Mouse (Mus musculus) CD8-positive naive resting alpha-beta T cell, adult 2 months (primary cell): ENCODE results near the gene Fggy.

Experiments used
- DNase-seq, 2 experiments: peaks; one replicate each; pipeline ENCODE4 v3.0.0; 2022; ENCODE audit warnings: low read depth in 2 of 2, low spot score in 2 of 2

The Fggy gene

DNA sequence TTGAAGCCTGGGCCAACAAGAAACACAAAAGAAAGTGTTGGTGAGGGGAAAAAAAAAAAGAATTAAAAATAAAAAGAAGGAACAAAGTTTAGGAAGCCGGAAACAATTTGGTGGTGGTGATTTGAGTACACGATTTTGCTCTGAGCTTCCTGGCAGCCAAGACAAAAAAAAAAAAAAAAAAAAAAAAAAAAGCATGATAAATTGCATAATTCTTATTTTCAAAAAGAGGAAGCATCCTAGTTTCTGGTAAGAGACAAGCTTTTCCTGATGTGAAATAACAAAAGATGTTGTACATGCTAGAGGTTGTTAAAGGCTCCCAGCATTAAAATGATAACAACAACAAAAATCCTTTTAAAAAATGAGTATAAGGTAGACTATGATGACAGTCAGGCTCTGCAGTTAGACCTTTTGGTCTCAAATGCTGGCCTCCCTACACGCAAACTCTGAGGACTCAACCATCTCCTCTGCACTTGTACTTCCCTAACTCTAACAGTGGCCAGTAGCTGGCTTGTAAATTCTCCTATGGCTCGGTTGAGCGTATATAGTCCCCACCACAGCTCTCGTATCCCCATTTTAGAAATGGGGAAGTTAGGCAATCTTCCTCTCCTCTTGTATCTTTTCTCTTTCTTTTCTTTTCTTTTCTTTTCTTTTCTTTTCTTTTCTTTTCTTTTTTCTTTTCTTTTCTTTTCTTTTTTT lies 292.9 kb downstream of the Fggy start:
- DNase-seq: no peak

DNA sequence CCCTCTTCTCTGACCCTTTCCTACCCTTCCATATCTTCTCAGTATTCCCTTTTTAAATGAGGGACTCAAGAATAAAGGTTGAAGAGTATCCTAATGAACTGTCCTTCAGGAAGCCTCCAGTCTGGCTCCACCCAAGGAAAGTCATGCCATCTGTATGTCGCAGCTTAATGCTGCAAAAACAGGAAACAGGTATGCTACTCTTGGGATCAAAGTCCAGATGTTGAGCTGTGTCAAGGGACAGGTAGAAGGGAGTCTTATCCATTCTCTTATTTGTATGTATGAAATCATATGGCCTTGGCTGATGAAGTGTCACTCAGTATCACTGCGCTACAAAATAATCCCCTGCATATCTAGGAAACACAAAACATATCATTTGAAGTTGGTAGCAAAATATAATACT lies 294.9 kb downstream of the Fggy start:
- no peak for DNase-seq

DNA sequence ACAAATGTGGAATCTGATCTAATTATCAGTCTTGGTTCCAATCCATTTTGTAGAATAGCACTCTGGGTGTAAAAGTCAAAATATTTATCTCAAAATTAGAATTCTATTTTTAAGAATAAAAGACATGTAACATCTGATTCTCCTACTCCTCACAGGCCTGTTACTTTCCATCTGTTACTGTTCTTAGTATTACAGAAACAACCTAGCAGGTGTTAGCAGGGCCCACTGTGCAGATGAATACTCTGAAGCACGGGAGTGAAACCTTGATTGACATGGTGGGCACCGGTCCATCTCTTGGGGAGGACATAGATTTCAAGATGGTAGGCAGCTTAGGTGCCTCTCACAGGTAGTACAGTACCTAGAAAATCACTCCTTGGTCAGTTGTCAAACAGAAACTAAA lies 298.7 kb downstream of the Fggy start:
- no peak for DNase-seq

DNA sequence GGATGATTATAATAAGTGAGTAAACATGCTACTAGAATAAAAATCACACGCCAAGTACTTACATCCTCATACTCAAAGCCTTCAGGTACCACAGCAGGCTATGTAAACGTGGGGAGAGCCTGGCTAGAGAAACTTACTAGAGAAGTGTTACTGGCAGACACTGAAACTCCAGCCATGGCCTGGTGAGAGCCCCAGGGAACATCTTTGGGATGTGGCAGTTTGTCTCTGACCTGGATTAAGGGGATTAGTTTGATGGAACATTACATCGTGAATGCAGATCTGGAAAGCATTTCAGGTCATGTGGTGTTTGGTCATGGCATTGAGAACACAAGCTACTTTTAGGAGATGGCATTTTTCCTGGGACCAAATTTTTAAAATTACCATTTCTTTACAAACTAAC lies 303.3 kb downstream of the Fggy start:
- no peak for DNase-seq

DNA sequence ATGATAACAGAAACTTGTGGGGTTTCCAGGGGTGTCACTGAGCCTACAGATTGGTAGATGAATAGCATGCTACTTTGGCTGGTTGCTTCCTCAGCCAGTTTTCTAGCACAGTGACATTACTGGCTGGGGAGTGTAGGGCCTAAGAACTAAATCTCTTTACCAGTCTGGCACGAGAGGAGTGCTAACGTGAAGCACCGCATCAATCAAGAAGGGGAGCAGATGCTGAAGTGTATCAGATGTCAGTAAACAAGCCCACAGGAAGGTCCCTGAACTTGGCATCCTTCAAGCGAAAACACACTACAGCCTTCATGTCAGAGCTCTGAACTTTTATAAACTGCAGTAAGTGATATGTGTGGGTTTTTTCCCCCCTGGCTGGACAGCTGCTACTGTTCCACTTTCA lies 303.8 kb downstream of the Fggy start:
- DNase-seq: no peak

DNA sequence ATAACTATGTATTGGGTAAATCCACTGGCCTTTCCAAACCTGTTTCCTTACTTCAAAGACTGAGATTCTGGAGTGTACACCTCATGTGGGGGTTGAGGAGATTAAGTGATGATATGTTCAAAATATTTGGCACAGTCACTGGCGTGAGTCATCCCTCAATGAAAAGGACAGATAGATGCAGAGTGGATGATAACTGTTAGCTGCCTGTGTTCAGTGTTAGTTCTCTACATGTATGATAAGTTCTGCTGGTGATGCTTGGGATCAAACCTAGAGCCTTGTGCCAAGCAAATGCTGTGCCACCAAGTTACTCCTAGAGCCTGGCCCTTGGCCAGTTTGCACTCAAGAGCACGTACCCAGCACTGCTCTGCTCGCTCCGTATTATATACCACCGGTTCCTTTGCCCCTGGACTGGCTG lies 304.4 kb downstream of the Fggy start:
- no peak for DNase-seq

DNA sequence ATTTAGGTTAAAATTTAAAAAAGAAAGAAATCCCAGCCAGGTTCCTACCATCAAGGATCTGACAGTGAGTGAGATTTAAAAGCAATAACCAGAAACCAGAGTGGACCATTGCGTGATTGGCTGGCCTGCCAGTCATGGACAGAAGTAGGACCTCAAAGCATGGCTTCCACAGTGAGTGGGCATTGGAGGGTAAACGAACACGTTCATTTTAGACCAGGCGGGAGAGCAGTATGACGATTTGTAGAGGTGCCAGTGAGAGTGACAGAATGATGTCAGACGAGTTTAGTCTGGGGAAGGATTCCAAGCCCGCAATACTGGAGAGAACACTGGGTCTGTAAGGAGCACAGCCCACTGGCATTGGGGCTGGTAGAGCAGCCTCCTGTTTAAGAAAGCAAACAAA lies 305.0 kb downstream of the Fggy start:
- no peak for DNase-seq

DNA sequence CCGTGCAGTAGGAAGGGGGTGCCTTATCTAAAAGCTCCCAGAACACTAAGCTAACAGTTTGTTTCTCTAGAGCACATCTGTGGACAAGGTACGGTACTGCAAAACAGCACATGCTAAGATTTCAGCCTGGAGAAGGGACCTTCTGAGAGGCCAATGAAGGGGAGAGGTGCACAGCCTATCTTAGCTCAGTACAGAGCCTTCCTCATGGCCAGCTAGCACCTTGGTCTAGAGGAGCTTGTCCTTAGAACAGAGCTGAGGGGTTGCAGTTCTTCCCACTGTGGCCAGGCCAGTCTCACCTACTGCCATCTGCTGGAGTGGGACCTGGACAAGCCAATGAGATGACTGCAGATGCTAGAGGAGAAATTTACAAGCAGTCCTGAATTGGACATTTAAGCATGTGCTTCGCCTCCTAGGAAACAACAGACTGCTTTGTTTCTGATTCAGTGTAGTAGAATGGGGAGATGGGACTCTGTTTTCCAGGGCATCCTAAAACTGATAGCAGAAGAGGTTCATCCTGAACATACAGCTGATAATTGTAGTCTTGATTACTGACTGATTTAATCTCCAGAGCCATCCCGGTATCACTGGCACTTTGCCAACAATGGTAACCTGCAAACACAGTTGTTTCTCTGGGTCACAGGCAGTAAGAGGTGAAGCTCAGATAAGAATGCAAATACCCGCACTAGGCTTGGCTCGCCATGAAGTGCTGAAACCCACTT lies 305.6 kb downstream of the Fggy start:
- no peak for DNase-seq

DNA sequence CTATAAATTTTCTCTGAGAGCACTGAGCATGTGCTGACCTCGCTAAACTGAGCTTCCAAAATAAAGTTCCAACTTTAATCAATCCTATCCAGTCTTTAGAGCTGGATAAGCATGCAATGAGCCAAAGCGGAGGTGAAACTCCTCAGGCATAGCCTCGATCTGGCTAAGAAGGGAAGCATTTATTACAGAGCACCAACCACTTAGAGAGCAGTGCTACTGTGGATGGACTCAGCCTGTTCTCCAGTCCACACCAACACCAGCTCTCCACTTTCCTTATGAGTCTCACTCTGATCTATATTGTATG lies 306.1 kb downstream of the Fggy start:
- DNase-seq: no peak

DNA sequence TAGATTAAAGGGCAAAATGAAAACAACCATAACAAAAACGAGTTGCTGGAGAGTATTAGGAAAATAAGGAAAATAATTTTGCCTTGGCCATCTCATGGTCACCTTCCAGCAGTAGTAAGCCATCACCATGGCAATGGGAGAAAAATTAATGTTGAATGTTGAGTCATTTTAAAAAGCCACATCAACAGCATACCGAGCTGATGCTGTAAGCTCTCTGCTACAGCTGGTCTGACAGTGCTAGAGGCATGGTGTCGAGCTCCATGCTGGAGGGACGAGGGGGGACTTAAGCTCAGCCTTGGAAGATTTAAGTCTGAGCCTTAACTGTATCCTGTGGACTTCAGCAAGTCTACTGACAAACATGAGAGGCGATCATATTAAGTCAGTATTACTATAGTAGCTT lies 307.9 kb downstream of the Fggy start:
- no peak for DNase-seq

DNA sequence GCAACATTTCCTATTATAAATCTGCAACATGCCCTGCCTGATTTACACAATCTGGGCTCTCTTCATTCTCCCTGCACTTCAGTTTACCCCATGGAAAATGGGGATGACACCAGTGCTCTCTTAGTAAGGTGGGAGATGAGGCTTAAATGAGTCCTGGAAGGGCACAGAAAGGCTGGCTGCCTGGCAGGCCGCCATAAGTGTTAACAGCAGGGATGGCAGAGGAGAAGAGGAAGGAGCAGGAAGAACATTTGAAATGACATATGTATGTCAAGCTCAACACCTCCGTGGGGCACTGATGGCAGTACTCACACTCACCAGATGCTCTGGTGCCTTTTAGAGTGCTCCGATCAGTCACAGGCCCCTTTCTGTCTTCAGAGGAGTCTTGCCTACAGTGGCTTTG lies 308.6 kb downstream of the Fggy start:
- no peak for DNase-seq

DNA sequence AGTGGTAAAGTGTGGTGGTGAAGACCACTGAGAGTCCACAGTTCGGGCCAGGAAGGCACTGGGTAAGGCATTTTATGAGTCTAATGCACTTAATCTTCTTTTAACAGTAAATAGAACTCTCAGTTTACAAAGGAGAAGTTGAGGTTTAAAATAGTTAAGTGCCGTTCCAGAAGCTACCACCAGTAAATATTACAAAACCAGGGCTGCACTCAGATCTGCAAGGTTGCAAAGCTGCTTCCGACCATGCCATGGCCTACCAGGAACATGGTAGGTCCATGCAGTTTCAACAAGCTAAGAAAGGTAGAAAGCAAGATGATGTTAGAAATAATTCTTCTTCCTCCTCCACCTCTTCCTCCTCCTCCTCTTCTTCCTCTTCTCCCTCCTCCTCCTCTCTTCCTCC lies 309.8 kb downstream of the Fggy start:
- DNase-seq: no peak

DNA sequence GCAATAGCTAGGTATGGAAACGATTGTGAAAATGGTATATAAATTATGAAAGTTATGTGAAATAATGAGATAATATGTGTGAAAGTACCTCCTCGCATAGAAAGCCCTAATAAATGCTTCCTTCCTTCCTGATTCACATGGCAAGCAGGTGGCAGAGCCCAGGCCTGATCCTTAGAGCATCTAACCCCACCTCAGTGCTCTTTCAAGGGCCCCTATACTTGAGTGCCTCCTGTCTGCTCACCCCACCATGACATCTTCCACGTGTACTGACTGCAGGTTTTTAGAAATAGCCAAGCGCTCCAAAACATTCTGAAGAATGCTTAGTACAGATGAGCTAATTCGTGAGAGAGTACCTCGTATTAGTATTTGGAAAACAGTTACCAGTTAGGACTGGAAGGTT lies 311.0 kb downstream of the Fggy start:
- no peak for DNase-seq

DNA sequence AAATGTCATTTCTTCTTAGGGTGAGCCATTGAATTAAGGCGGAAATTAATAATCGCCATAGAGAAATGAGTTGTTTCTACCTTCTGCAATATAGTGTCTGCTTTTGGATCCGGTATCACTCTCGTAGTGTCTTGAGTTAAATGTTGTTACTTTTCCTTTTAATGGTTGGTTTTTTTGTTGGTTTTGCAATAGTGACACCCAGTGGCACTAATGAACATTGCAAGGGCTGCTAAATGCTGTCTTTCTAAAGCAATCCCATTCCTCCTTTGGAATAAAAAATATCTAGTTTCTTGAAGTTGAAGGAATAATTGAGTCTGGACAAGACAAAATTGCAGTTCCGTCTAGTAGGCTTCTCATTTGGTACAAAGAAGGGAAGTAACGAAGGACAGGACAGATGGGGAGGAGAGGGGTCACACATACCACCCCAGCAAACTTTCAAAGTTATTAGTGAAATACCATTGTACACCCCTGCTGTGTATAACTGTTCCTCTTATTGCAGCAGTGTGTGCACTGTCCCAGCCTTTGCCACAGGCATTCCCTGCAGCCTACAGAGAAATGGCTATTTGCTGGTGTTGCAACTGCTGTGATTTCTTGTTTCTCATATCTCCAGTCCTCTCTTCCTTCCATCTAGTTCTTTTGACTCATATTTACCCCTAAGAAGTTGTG lies 314.0 kb downstream of the Fggy start:
- peak; percentile 7 to 14 for DNase-seq

DNA sequence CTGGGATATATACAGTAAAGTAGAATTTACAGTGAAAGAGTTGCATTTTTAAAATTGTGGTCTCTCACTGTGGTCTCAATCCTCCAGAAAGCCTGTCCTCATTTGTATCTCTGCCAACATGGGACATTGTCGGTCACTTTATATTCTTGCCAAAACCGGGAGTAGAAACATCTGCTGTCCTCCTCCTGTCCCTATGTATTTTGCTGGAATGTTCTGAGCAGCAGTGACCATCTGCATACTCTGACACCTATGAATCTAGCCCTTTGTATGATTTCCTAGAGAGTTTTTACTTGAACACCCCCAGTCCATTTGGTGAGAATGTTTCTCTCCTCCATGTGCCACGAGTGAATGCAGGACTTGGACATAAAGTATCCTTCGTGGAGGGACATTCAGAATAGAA lies 318.6 kb downstream of the Fggy start:
- no peak for DNase-seq

DNA sequence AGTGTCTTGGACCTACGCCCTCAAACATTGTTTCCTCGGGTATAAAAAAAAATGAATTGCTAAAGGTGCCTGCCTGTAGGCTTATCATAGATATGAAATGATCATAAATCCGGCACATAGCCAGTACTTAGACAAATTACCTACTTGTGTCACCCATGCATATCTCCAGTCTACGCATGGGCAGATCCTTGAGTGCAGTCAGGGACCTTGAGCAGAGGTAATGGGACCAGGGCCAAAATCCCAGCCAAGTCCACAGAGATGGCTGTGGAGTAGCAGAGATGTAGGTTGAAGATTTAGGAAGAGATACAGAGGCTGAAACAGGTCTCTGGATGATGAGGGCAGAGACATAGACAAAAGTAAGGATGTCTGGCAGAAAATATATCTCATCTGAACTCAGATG lies 320.1 kb downstream of the Fggy start:
- no peak for DNase-seq

DNA sequence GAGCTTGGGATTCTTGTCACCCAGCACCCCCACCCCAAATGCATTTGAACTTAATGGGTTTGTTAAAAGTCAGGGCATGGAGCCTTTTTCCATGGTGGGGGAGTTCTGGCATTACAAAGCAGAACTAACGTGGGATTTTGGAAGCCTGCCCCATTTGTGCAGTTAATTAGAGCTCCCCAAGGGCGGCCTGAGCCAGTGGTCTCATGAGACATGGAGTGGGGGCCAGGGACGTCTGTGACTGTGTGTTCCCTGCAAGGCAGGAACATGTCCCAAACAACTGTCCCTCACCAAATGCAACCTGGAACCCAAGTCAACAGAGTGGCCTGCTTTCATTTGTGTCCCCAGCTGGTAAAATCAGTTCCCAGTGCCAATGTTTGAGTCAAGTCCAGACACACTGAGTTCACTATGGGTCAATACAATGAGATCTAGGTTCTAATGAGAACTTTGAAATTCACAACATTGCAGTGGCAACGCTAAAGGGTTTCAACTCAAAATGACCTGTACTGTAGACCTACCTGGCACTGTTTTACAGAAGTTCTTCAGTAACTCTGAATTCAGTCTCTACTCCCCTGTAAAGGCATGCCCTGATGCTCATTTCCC lies 324.5 kb downstream of the Fggy start:
- DNase-seq: no peak

DNA sequence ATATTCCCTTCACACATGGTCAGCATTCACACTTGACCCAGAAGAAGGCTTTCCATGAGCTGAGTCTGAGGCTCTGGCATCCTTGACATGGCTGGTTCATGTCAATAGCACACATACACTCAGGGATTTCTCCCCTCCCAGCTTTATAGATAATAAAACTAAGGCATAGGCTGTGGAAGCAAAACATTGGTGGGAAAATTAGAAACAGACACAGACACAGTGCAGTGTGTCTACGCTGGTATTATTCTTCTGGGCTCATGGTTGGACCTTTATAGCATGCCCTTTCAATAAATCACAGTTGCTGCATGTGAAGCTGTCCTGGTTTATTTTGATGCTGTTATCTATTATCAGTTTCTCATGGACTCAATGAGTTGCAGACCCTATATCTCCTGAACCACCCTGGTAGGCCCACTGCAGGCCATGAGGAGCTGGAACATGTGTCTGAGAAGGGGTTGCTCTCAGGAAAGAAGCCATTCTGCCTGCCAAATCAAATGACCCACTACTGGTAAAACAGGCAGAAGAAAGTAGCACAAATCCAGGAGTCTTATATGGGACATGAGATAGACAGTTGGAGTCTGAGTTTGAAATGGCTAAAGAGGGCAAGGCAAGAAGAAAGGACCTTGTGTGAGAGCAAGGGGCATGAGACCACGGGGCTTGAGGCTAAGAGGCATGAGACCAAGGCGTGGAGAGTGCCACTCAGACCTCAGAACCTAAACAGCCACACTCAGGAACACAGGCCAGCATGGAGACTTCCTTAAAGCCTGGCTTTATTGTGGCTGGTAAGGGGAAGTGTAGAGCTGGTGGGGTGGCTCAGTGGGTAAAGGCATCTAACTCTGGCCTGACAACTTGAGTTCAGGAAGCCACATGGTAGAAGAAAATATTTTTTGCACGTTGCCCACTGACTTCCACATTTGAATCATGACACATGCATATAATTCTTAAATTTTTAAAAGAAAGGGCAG lies 327.2 kb downstream of the Fggy start:
- no peak for DNase-seq

DNA sequence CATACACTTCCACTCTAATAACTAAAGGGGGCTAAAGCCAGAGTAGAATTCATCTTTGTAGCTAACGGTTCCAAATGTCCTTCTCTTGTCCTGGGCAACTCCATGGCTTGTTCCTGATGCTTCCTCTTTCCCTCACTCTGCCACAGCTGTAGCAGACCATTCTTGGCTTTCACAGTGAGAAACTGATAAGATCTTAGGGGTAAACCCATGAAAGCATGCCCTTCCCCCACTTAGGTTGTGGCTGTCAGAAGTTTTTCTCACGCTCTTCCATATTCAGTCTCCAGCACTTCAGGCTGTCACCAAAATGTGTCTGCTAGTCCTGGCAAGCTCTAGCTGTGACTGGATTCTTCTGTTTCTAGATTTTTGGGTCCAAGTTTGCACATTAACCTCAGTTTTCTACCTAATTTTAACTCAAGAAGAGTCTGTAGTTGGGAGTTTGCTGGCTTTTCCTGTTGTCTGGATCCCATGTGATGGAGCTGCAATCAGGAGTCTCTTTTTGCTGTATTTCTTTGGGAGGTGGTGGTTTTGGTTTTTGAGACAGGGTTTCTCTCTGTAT lies 338.0 kb downstream of the Fggy start:
- DNase-seq: no peak

DNA sequence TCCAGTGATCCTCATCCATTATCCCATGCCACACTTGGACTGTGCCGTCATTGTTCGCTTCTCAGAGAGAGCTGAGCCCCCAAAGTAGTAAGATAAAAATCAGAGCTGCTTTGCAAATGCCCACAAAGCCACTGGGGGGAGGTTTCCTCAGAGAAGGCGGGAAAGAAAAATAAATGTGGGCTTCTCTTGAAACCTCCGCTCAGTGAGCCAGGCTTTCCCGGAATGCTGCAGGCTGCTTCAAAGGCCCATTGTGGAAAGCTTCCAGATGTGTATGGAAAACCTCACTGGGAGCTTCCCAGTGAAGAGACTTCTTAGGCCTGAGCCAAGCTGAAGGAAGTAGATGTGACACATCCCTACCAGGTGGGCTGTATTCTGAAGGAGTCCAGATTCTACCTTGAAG lies 339.3 kb downstream of the Fggy start:
- DNase-seq: no peak
